In genomic region chr1:135206586-135207339, GRCm38 (mm10) we compare ENCODE assay signal across 26 mouse cellular contexts. TPM values are rescaled to one million over a fixed set of nuclear protein-coding genes. Genes with fewer than 3 reads are reported as not detected.
DNase-seq lines count a peak whose midpoint lies in the region; ATAC-seq and TF ChIP-seq lines count a peak whose summit lies in the region.
"Had no signal": no experiment of that assay in that cellular context is flagged by ENCODE, and none has a peak within 500 bp of the region (broad histone marks: within the 10 kb centered on the region; RNA-seq: fewer than 3 reads in every experiment).

No protein-coding gene starts in this region.

- no peak for TF ChIP-seq CTCF in small intestine, adult 2 months (IDR thresholded peaks at IDR 0.05; ENCODE audit: extremely low read depth, insufficient read length, insufficient replicate concordance, low read depth, low read length)

- H3K4me1 ChIP-seq in intestine, embryonic 15.5 days (replicated peaks), result peaks cover 12% of the 10 kb centered on the region; the same call in 1 of the 2 replicates
- peaks cover 12% of the 10 kb centered on the region for H3K4me1 ChIP-seq in intestine, embryonic 16.5 days (ENCODE audit: control insufficient read depth, insufficient read depth, low read length)
- H3K4me1 ChIP-seq in small intestine, adult 2 months (ENCODE audit: control insufficient read depth, insufficient read depth, insufficient read length, low read length), result peaks cover 41% of the 10 kb centered on the region
- H3K4me1 ChIP-seq: embryonic facial prominence, embryonic 15.5 days had no signal

- H3K27me3 ChIP-seq in intestine, embryonic 15.5 days (replicated peaks), result no peaks in the 10 kb centered on the region
- no peaks in the 10 kb centered on the region for H3K27me3 ChIP-seq in intestine, embryonic 16.5 days (replicated peaks; ENCODE audit: control insufficient read depth, insufficient read depth, low read length)
- H3K27me3 ChIP-seq in small intestine, adult 2 months (ENCODE audit: control insufficient read depth, insufficient read depth, low read length), result no peaks in the 10 kb centered on the region
- H3K27me3 ChIP-seq: embryonic facial prominence, embryonic 13.5 days; embryonic facial prominence, embryonic 15.5 days; forebrain, embryonic 12.5 days; Patski had no signal

- TF ChIP-seq POLR2A in small intestine, adult 2 months (IDR thresholded peaks at IDR 0.05; ENCODE audit: low read depth, low read length), result no peak

- H3K36me3 ChIP-seq in intestine, embryonic 15.5 days, result no peaks in the 10 kb centered on the region
- no peaks in the 10 kb centered on the region for H3K36me3 ChIP-seq in intestine, embryonic 16.5 days (ENCODE audit: control insufficient read depth, insufficient read depth, low read length)
- H3K36me3 ChIP-seq in small intestine, adult 2 months (ENCODE audit: control insufficient read depth, insufficient read depth, low read length), result no peaks in the 10 kb centered on the region
- H3K36me3 ChIP-seq: embryonic facial prominence, embryonic 13.5 days; embryonic facial prominence, embryonic 15.5 days; forebrain, embryonic 10.5 days; forebrain, embryonic 12.5 days had no signal

- no peak overlapping the region for H3K9ac ChIP-seq in intestine, embryonic 15.5 days
- H3K9ac ChIP-seq in intestine, embryonic 16.5 days (ENCODE audit: low read depth, low read length), result no peak overlapping the region
- H3K9ac ChIP-seq: embryonic facial prominence, embryonic 13.5 days; embryonic facial prominence, embryonic 15.5 days; forebrain, embryonic 12.5 days had no signal

- H3K4me3 ChIP-seq in intestine, embryonic 15.5 days (replicated peaks), result no peak overlapping the region
- H3K4me3 ChIP-seq in intestine, embryonic 16.5 days (ENCODE audit: low read length), result no peak overlapping the region
- H3K4me3 ChIP-seq in small intestine, adult 2 months (ENCODE audit: low read depth, low read length), result no peak overlapping the region
- H3K4me3 ChIP-seq: embryonic facial prominence, embryonic 13.5 days; embryonic facial prominence, embryonic 15.5 days; erythroblast, embryonic 14.5 days; forebrain, embryonic 10.5 days; forebrain, embryonic 12.5 days had no signal

- DNase-seq in adrenal gland, adult 2 months, result peak; percentile 32
- no peak for DNase-seq in adrenal gland, adult 18-20 months (ENCODE audit: low spot score in 2 of 2)
- DNase-seq in embryo, embryonic 11 days, result no peak
- DNase-seq: adrenal gland, adult 8-10 months; adrenal gland, postnatal 14 days; cerebellum, adult 11-12 months; cerebellum, adult 2 months; cerebellum, adult 9-10 months; cerebellum, postnatal 10 days; cerebellum, postnatal 25 days had no signal

- no peaks in the 10 kb centered on the region for H3K9me3 ChIP-seq in intestine, embryonic 15.5 days
- no peaks in the 10 kb centered on the region for H3K9me3 ChIP-seq in intestine, embryonic 16.5 days (ENCODE audit: control insufficient read depth, low read length)
- H3K9me3 ChIP-seq: embryonic facial prominence, embryonic 13.5 days; embryonic facial prominence, embryonic 15.5 days; forebrain, embryonic 10.5 days; forebrain, embryonic 12.5 days had no signal

- ATAC-seq in intestine, embryonic 15.5 days, result no peak
- ATAC-seq in intestine, embryonic 16.5 days, result no peak
- ATAC-seq: activated CD4-positive, CD25-positive, alpha-beta regulatory T cell, adult 4 months; forebrain, embryonic 14.5 days; forebrain, embryonic 16.5 days; Patski had no signal

- no peak overlapping the region for H3K4me2 ChIP-seq in intestine, embryonic 15.5 days (replicated peaks)
- no peak overlapping the region for H3K4me2 ChIP-seq in intestine, embryonic 16.5 days (ENCODE audit: low read depth, low read length)
- H3K4me2 ChIP-seq: embryonic facial prominence, embryonic 13.5 days; embryonic facial prominence, embryonic 15.5 days; forebrain, embryonic 12.5 days had no signal

- 0 out of 2 replicates have a peak overlapping the region, but pooled peaks have one; percentile 13 for H3K27ac ChIP-seq in intestine, embryonic 15.5 days
- no peak overlapping the region for H3K27ac ChIP-seq in intestine, embryonic 16.5 days (ENCODE audit: low read length)
- peak overlapping the region; percentile 21; the same call in 1 of the 2 replicates for H3K27ac ChIP-seq in small intestine, adult 2 months (ENCODE audit: insufficient read depth, low read depth, low read length)
- H3K27ac ChIP-seq: embryonic facial prominence, embryonic 13.5 days; embryonic facial prominence, embryonic 15.5 days; forebrain, embryonic 10.5 days; forebrain, embryonic 12.5 days had no signal

- WGBS in intestine, embryonic 15.5 days, result 88% methylated on average over 14 of the region's 14 CpGs
- 86% methylated on average over 14 of the region's 14 CpGs for WGBS in intestine, embryonic 16.5 days
- 92% methylated on average over 14 of the region's 14 CpGs for WGBS in small intestine, adult 2 months

RNA-seq across cellular contexts. Expression of gene Gpr37l1, which starts 39.3 kb away (rescaled TPM):
- 1 to 10 TPM in 1 of 2 experiments, under 1 TPM in 1; 0.61 to 2.2 TPM for total RNA-seq in adrenal gland, adult 2 months (2021)
- polyA plus RNA-seq in adrenal gland, adult 2 months (2012; rRNA removed), result 2.3 and 3.0 TPM in 2 replicates
- total RNA-seq in adrenal gland, adult 18-20 months (2021), result 1 to 10 TPM in 1 of 2 experiments, under 1 TPM in 1; 0.86 to 1.6 TPM
- 0.47 and 0.73 TPM in 2 replicates for polyA plus RNA-seq in intestine, embryonic 15.5 days (2015; fragmentation: Nextera tagmentation; extraction: Ambion mirVana)
- polyA plus RNA-seq in intestine, embryonic 16.5 days (2015; fragmentation: Nextera tagmentation; extraction: Ambion mirVana), result 0.71 and 0.77 TPM in 2 replicates
- 1.9 and 2.2 TPM in 2 replicates for polyA plus RNA-seq in small intestine, adult 2 months (2012; rRNA removed)
- total RNA-seq: ES-E14 had no signal
- polyA plus RNA-seq: activated CD4-positive, CD25-positive, alpha-beta regulatory T cell, adult 4 months; C2C12; embryonic facial prominence, embryonic 11.5 days; embryonic facial prominence, embryonic 13.5 days; embryonic facial prominence, embryonic 15.5 days; erythroblast, embryonic 14.5 days; forebrain, embryonic 10.5 days; forebrain, embryonic 12.5 days had no signal

RNA-seq across cellular contexts. Expression of gene Elf3, which starts 51.6 kb away (rescaled TPM):
- under 1 TPM in 1 of 2 experiments, not detected in 1; 0.38 TPM for total RNA-seq in adrenal gland, adult 2 months (2021)
- 0.10 and 0.46 TPM in 2 replicates for polyA plus RNA-seq in adrenal gland, adult 2 months (2012; rRNA removed)
- total RNA-seq in adrenal gland, adult 18-20 months (2021), result under 1 TPM in 1 of 2 experiments, not detected in 1; 0.19 TPM
- 209 and 213 TPM in 2 replicates for polyA plus RNA-seq in intestine, embryonic 15.5 days (2015; fragmentation: Nextera tagmentation; extraction: Ambion mirVana)
- 264 and 267 TPM in 2 replicates for polyA plus RNA-seq in intestine, embryonic 16.5 days (2015; fragmentation: Nextera tagmentation; extraction: Ambion mirVana)
- 110 and 185 TPM in 2 replicates for polyA plus RNA-seq in small intestine, adult 2 months (2012; rRNA removed)
- total RNA-seq: adrenal gland, postnatal 36 days had no signal
- polyA plus RNA-seq: activated CD4-positive, CD25-positive, alpha-beta regulatory T cell, adult 4 months; C2C12; erythroblast, embryonic 14.5 days had no signal

Comparison
In these comparisons a context has a peak if more than half of its experiments do, and no peak if none do; other contexts are left out.
1. RNA of gene Elf3, which starts 51.6 kb away (polyA plus RNA-seq): 264 to 267 TPM in intestine, embryonic 16.5 days, 209 to 213 TPM in intestine, embryonic 15.5 days and 110 to 185 TPM in small intestine, adult 2 months; 0.10 to 0.46 TPM in adrenal gland, adult 2 months; every median in the first group is over 10 times any median in the second.